In genomic region chr7:49232969-49233368, GRCm38 (mm10) we compare ENCODE assay signal across 25 mouse cellular contexts.
DNase-seq lines count a peak whose midpoint lies in the region; ATAC-seq and TF ChIP-seq lines count a peak whose summit lies in the region.
"Had no signal": no experiment of that assay in that cellular context is flagged by ENCODE, and none has a peak within 500 bp of the region (broad histone marks: within the 10 kb centered on the region; RNA-seq: fewer than 3 reads in every experiment).

No protein-coding gene starts in this region.

- H3K9ac ChIP-seq in liver, adult 2 months (ENCODE audit: low read depth, low read length), result no peak overlapping the region
- no peak overlapping the region for H3K9ac ChIP-seq in liver, embryonic 11.5 days (ENCODE audit: low read depth, low read length)
- no peak overlapping the region for H3K9ac ChIP-seq in heart, embryonic 11.5 days (ENCODE audit: low read depth, low read length)
- no peak overlapping the region for H3K9ac ChIP-seq in forebrain, embryonic 15.5 days (replicated peaks)
- H3K9ac ChIP-seq: forebrain, postnatal 0 days; hindbrain, embryonic 13.5 days; limb, embryonic 15.5 days; midbrain, embryonic 13.5 days; stomach, embryonic 15.5 days had no signal

- TF ChIP-seq CTCF in gastrocnemius, adult 2 months (IDR thresholded peaks at IDR 0.05), result no peak
- no peak for TF ChIP-seq CTCF in liver, adult 2 months (IDR thresholded peaks at IDR 0.05; ENCODE audit: low read depth, low read length)

- no peak overlapping the region for H3K4me2 ChIP-seq in liver, embryonic 11.5 days
- H3K4me2 ChIP-seq in heart, embryonic 11.5 days, result no peak overlapping the region
- H3K4me2 ChIP-seq in forebrain, embryonic 15.5 days (replicated peaks), result no peak overlapping the region
- H3K4me2 ChIP-seq: hindbrain, embryonic 13.5 days; limb, embryonic 15.5 days; midbrain, embryonic 13.5 days; stomach, embryonic 15.5 days had no signal

- no peaks in the 10 kb centered on the region for H3K27me3 ChIP-seq in liver, adult 2 months (ENCODE audit: control insufficient read depth, insufficient read depth, low read length)
- H3K27me3 ChIP-seq in liver, embryonic 11.5 days (replicated peaks; ENCODE audit: control insufficient read depth, insufficient read depth, low read length), result no peaks in the 10 kb centered on the region
- no peaks in the 10 kb centered on the region for H3K27me3 ChIP-seq in heart, embryonic 11.5 days (ENCODE audit: control insufficient read depth, insufficient read depth, low read length)
- no peaks in the 10 kb centered on the region for H3K27me3 ChIP-seq in forebrain, embryonic 15.5 days
- H3K27me3 ChIP-seq: hindbrain, embryonic 13.5 days; limb, embryonic 15.5 days; midbrain, embryonic 13.5 days; Patski; stomach, embryonic 15.5 days had no signal

- no peaks in the 10 kb centered on the region for H3K9me3 ChIP-seq in liver, embryonic 11.5 days (ENCODE audit: control insufficient read depth, low read length)
- H3K9me3 ChIP-seq in heart, embryonic 11.5 days (replicated peaks; ENCODE audit: control insufficient read depth, low read length), result no peaks in the 10 kb centered on the region
- no peaks in the 10 kb centered on the region for H3K9me3 ChIP-seq in forebrain, embryonic 15.5 days
- H3K9me3 ChIP-seq: forebrain, embryonic 10.5 days; hindbrain, embryonic 13.5 days; limb, embryonic 15.5 days; midbrain, embryonic 13.5 days; stomach, embryonic 15.5 days had no signal

- no peak overlapping the region for H3K27ac ChIP-seq in gastrocnemius, adult 2 months
- no peak overlapping the region for H3K27ac ChIP-seq in liver, adult 2 months (replicated peaks; ENCODE audit: insufficient read depth, low read depth, low read length)
- H3K27ac ChIP-seq in liver, embryonic 11.5 days (ENCODE audit: low read depth, low read length), result no peak overlapping the region
- no peak overlapping the region for H3K27ac ChIP-seq in heart, embryonic 11.5 days (ENCODE audit: low read depth, low read length)
- no peak overlapping the region for H3K27ac ChIP-seq in forebrain, embryonic 15.5 days (replicated peaks)
- H3K27ac ChIP-seq: forebrain, embryonic 10.5 days; hindbrain, embryonic 13.5 days; left cerebral cortex, adult 2 months; limb, embryonic 15.5 days; midbrain, embryonic 13.5 days; stomach, embryonic 15.5 days had no signal

- H3K79me2 ChIP-seq in liver, adult 2 months (ENCODE audit: control insufficient read depth, insufficient read depth, low read length), result no peaks in the 10 kb centered on the region

- ATAC-seq in liver, embryonic 11.5 days (replicated peaks; ENCODE audit: low FRiP score), result no peak
- ATAC-seq in heart, embryonic 11.5 days (replicated peaks; ENCODE audit: insufficient number of reproducible peaks, low FRiP score, low TSS enrichment), result peak; percentile 39; the same call in 1 of the 2 replicates
- no peak for ATAC-seq in forebrain, embryonic 15.5 days (replicated peaks)
- ATAC-seq in CD4-positive, CD25-positive, alpha-beta regulatory T cell, adult 4 months, result no peak
- ATAC-seq: forebrain, postnatal 0 days; Patski had no signal

- no peak for TF ChIP-seq POLR2A in liver, adult 2 months (IDR thresholded peaks at IDR 0.05; ENCODE audit: extremely low read depth, insufficient read depth, low read length)

- no peaks in the 10 kb centered on the region for H3K4me1 ChIP-seq in liver, adult 2 months (ENCODE audit: control insufficient read depth, insufficient read depth, low read length)
- H3K4me1 ChIP-seq in liver, embryonic 11.5 days (replicated peaks; ENCODE audit: control insufficient read depth, insufficient read depth, low read length), result no peaks in the 10 kb centered on the region
- H3K4me1 ChIP-seq in heart, embryonic 11.5 days (ENCODE audit: control insufficient read depth, insufficient read depth, low read length), result peaks cover 13% of the 10 kb centered on the region
- no peaks in the 10 kb centered on the region for H3K4me1 ChIP-seq in forebrain, embryonic 15.5 days

- H3K4me3 ChIP-seq in gastrocnemius, adult 2 months, result no peak overlapping the region
- H3K4me3 ChIP-seq in liver, adult 2 months (ENCODE audit: insufficient read depth, low read depth, low read length), result no peak overlapping the region
- no peak overlapping the region for H3K4me3 ChIP-seq in liver, embryonic 11.5 days (ENCODE audit: low read depth, low read length)
- H3K4me3 ChIP-seq in heart, embryonic 11.5 days (ENCODE audit: low read depth, low read length), result no peak overlapping the region
- no peak overlapping the region for H3K4me3 ChIP-seq in forebrain, embryonic 15.5 days
- H3K4me3 ChIP-seq: forebrain, embryonic 10.5 days; hindbrain, embryonic 13.5 days; left cerebral cortex, adult 2 months; limb, embryonic 15.5 days; midbrain, embryonic 13.5 days; stomach, embryonic 15.5 days had no signal

- DNase-seq in gastrocnemius, adult 2 months, result peak; percentile 18
- DNase-seq in gastrocnemius, adult 18-20 months (ENCODE audit: low spot score), result no peak
- DNase-seq in liver, adult 2 months (ENCODE audit: extremely low read depth, low read depth, low spot score), result peak; percentile 14
- DNase-seq in liver, embryonic 11.5 days (ENCODE audit: low spot score), result no peak
- peak; percentile 68 for DNase-seq in heart, postnatal 10 days
- DNase-seq: adrenal gland, adult 8-10 months; cerebellum, adult 9-11 months; forebrain, postnatal 0 days; kidney, adult 18-20 months; kidney, postnatal 4 days; left cerebral cortex, postnatal 4 days; lung, adult 18-20 months; lung, postnatal 14 days; thymus, adult 18-20 months; thymus, postnatal 4 days had no signal

- 71% methylated on average over 2 of the region's 2 CpGs for WGBS in liver, adult 2 months
- WGBS in liver, embryonic 11.5 days, result 76% methylated on average over 2 of the region's 2 CpGs
- 58% methylated on average over 2 of the region's 2 CpGs for WGBS in heart, embryonic 11.5 days (ENCODE audit: insufficient replicate concordance)
- 94% methylated on average over 2 of the region's 2 CpGs for WGBS in forebrain, embryonic 15.5 days

- intact Hi-C loops in gastrocnemius, adult 2 months (cut with DNase I), result no loop called here
- intact Hi-C loops in heart, postnatal 10 days (cut with DNase I), result no loop called here

- no peaks in the 10 kb centered on the region for H3K36me3 ChIP-seq in liver, adult 2 months (ENCODE audit: control insufficient read depth, insufficient read depth, low read length)
- no peaks in the 10 kb centered on the region for H3K36me3 ChIP-seq in liver, embryonic 11.5 days (ENCODE audit: control insufficient read depth, insufficient read depth, low read length)
- no peaks in the 10 kb centered on the region for H3K36me3 ChIP-seq in heart, embryonic 11.5 days (ENCODE audit: control insufficient read depth, insufficient read depth, low read length)
- H3K36me3 ChIP-seq in forebrain, embryonic 15.5 days, result no peaks in the 10 kb centered on the region
- H3K36me3 ChIP-seq: forebrain, embryonic 10.5 days; hindbrain, embryonic 13.5 days; limb, embryonic 15.5 days; midbrain, embryonic 13.5 days; stomach, embryonic 15.5 days had no signal

Comparison
In these comparisons a context has a peak if more than half of its experiments do, and no peak if none do; other contexts are left out.
1. DNase-seq: peak in gastrocnemius, adult 2 months (single experiment), liver, adult 2 months (single experiment) and heart, postnatal 10 days (2 of 2); none in gastrocnemius, adult 18-20 months (single experiment) and liver, embryonic 11.5 days (single experiment).